Mouse (Mus musculus): ENCODE data around the gene Wdr83.

The Wdr83 gene

GRCm38 (mm10) chr8:85033867-85034266, 47.2 kb downstream of the Wdr83 start:
- no peak for DNase-seq

- no peak for DNase-seq
Measured at GRCm38 (mm10) chr8:85032622-85033311, 48.3 kb downstream of the Wdr83 start.

- DNase-seq, result peak; percentile 95
Measured at GRCm38 (mm10) chr8:85029271-85029670, 51.8 kb downstream of the Wdr83 start.

- no peak for DNase-seq
Measured at GRCm38 (mm10) chr8:85027922-85028321, 53.2 kb downstream of the Wdr83 start.

- DNase-seq, result no peak
Measured at GRCm38 (mm10) chr8:85027516-85027855, 53.6 kb downstream of the Wdr83 start.

- DNase-seq, result peak; percentile 100
Measured at GRCm38 (mm10) chr8:85026670-85027515, 54.2 kb downstream of the Wdr83 start, which contains the start of gene Trir. Gene Trir (plus strand): TSS chr8:85026823.

GRCm38 (mm10) chr8:85025098-85025932, 55.8 kb downstream of the Wdr83 start, which contains the start of gene Asna1:
Gene Asna1 (minus strand): TSS chr8:85025281.
- peak; percentile 99 for DNase-seq
